Mouse (Mus musculus) MEL (cell line): Measurements from ENCODE around the gene Fgf12. TPM values are rescaled to one million over a fixed set of nuclear protein-coding genes. Genes with fewer than 3 reads are reported as not detected.

Source experiments
- DNase-seq: peaks from one replicate; pipeline ENCODE4 v3.0.0; 2011; ENCODE audit warnings: low read depth, low spot score
- H3K27ac ChIP-seq: 2 replicates; pipeline ENCODE4 v1.5.1; 2012; ENCODE audit warnings: low read depth, mild to moderate bottlenecking, control low read depth, low read length, moderate library complexity; ENCODE audit not compliant: control insufficient read depth
- H3K27me3 ChIP-seq, 2 experiments: fragments of 150-350 bp in 1 of 2; sonication (generic) in 1 of 2; 2 replicates each; pipeline ENCODE4 v1.6.1; 2012; ENCODE audit warnings: low read length in 2 of 2, mild to moderate bottlenecking in 2 of 2, improper control_type of control experiment in 1 of 2, moderate library complexity in 1 of 2; ENCODE audit not compliant: insufficient read depth in 2 of 2, control insufficient read depth in 1 of 2
- H3K36me3 ChIP-seq, 2 experiments: 2 replicates each; pipeline ENCODE4 v1.6.1; 2012 to 2014; ENCODE audit warnings: low read length in 2 of 2, improper control_type of control experiment in 1 of 2, inconsistent platforms in 1 of 2, mild to moderate bottlenecking in 1 of 2; ENCODE audit not compliant: insufficient read depth in 2 of 2, control insufficient read depth in 1 of 2
- H3K4me1 ChIP-seq, 2 experiments: fragments of 150-350 bp in 1 of 2; sonication (generic) in 1 of 2; 2 replicates each; pipeline ENCODE4 v1.6.1; 2012; ENCODE audit warnings: low read length in 2 of 2, improper control_type of control experiment in 1 of 2, mild to moderate bottlenecking in 1 of 2; ENCODE audit not compliant: insufficient read depth in 2 of 2, control insufficient read depth in 1 of 2
- H3K4me3 ChIP-seq, 2 experiments: fragments of 150-350 bp in 1 of 2; sonication (generic) in 1 of 2; 2 replicates each; pipeline ENCODE4 v1.5.1; 2012; ENCODE audit warnings: low read depth in 2 of 2, low read length in 2 of 2, mild to moderate bottlenecking in 2 of 2, moderate library complexity in 2 of 2, control low read depth in 1 of 2, improper control_type of control experiment in 1 of 2; ENCODE audit not compliant: control insufficient read depth in 1 of 2, insufficient read depth in 1 of 2
- H3K79me2 ChIP-seq: 2 replicates; pipeline ENCODE4 v1.6.1; 2012; ENCODE audit warnings: mild to moderate bottlenecking, low read length, moderate library complexity; ENCODE audit not compliant: control insufficient read depth, poor library complexity, insufficient read depth
- H3K9ac ChIP-seq: 2 replicates; pipeline ENCODE4 v1.6.1; 2012; ENCODE audit warnings: low read depth, mild to moderate bottlenecking, control low read depth, low read length, moderate library complexity; ENCODE audit not compliant: control insufficient read depth, poor library complexity, severe bottlenecking
- H3K9me3 ChIP-seq: fragments of 150-350 bp; sonication (generic); replicated peaks from 2 replicates; pipeline ENCODE4 v1.6.1; 2012; ENCODE audit warnings: mild to moderate bottlenecking, low read length, improper control_type of control experiment, moderate library complexity; ENCODE audit not compliant: insufficient read depth
- CHD2 ChIP-seq: IDR thresholded peaks from 2 replicates; pipeline ENCODE4 v1.6.1; 2011; ENCODE audit warnings: low read length, improper control_type of control experiment
- CTCF ChIP-seq, 3 experiments: IDR thresholded peaks in 2 of 3; conservative IDR thresholded peaks in 1 of 3; 2 replicates each; pipeline ENCODE4 v1.5.1; 2011 to 2012; ENCODE audit warnings: low read length in 3 of 3, low read depth in 2 of 3, mild to moderate bottlenecking in 2 of 3, improper control_type of control experiment in 1 of 3, inconsistent platforms in 1 of 3, mixed read lengths in 1 of 3, moderate library complexity in 1 of 3; ENCODE audit not compliant: control insufficient read depth in 1 of 3, insufficient read depth in 1 of 3, poor library complexity in 1 of 3, severe bottlenecking in 1 of 3
- ELF1 ChIP-seq: IDR thresholded peaks from 2 replicates; pipeline ENCODE4 v1.6.1; 2014; ENCODE audit warnings: low read depth, mild to moderate bottlenecking, inconsistent platforms, low read length, improper control_type of control experiment, moderate library complexity
- EP300 ChIP-seq, 2 experiments: IDR thresholded peaks; 2 replicates each; pipeline ENCODE4 v1.6.1; 2011; ENCODE audit warnings: improper control_type of control experiment in 2 of 2, low read length in 2 of 2, low read depth in 1 of 2, mild to moderate bottlenecking in 1 of 2
- ETS1 ChIP-seq: IDR thresholded peaks from 2 replicates; pipeline ENCODE4 v1.6.1; 2012; ENCODE audit warnings: low read depth, mild to moderate bottlenecking, inconsistent platforms, low read length, improper control_type of control experiment, moderate library complexity
- HCFC1 ChIP-seq: IDR thresholded peaks from 2 replicates; pipeline ENCODE4 v1.6.1; 2012; ENCODE audit warnings: low read depth, mild to moderate bottlenecking, inconsistent platforms, low read length, improper control_type of control experiment, moderate library complexity
- KAT2A ChIP-seq: conservative IDR thresholded peaks from 2 replicates; pipeline ENCODE4 v1.6.1; 2012; ENCODE audit warnings: low read depth, low read length, improper control_type of control experiment, inconsistent platforms
- MAFK ChIP-seq: IDR thresholded peaks from 2 replicates; pipeline ENCODE4 v1.6.1; 2011; ENCODE audit warnings: low read depth, mild to moderate bottlenecking, low read length, improper control_type of control experiment, borderline replicate concordance
- NRF1 ChIP-seq: IDR thresholded peaks from 2 replicates; pipeline ENCODE4 v1.6.1; 2014; ENCODE audit warnings: low read depth, mild to moderate bottlenecking, inconsistent platforms, low read length, improper control_type of control experiment, moderate library complexity; ENCODE audit not compliant: poor library complexity, insufficient read depth, severe bottlenecking
- POLR2AphosphoS5 ChIP-seq: IDR thresholded peaks from 2 replicates; pipeline ENCODE4 v1.6.1; 2012; ENCODE audit warnings: low read depth, borderline replicate concordance, mild to moderate bottlenecking, inconsistent platforms, low read length, moderate library complexity, mixed read lengths
- RAD21 ChIP-seq: IDR thresholded peaks from 2 replicates; pipeline ENCODE4 v1.6.1; 2011; ENCODE audit warnings: mild to moderate bottlenecking, low read depth, low read length, improper control_type of control experiment
- SMC3 ChIP-seq: IDR thresholded peaks from 2 replicates; pipeline ENCODE4 v1.6.1; 2011; ENCODE audit warnings: low read depth, low read length, improper control_type of control experiment
- TAL1 ChIP-seq: IDR thresholded peaks from 2 replicates; pipeline ENCODE4 v1.6.1; 2012; ENCODE audit warnings: mild to moderate bottlenecking, inconsistent platforms, low read length, moderate library complexity, mixed read lengths
- TBP ChIP-seq: IDR thresholded peaks from 2 replicates; pipeline ENCODE4 v1.8.0; 2011; ENCODE audit warnings: low read depth, low read length, improper control_type of control experiment
- ZC3H11A ChIP-seq: IDR thresholded peaks from 2 replicates; pipeline ENCODE4 v1.6.1; 2012; ENCODE audit warnings: low read depth, mild to moderate bottlenecking, inconsistent platforms, low read length, improper control_type of control experiment
- ZNF384 ChIP-seq: IDR thresholded peaks from 2 replicates; pipeline ENCODE4 v1.6.1; 2012; ENCODE audit warnings: low read depth, mild to moderate bottlenecking, inconsistent platforms, low read length, improper control_type of control experiment
- polyA plus RNA-seq, 2 experiments: library from polyadenylated mRNA; stranded (reverse) in 1 of 2; unstranded in 1 of 2; fragments of >175 nt in 1 of 2; fragments of >200 nt in 1 of 2; gene quantifications; 2 replicates each; pipeline versions ENCODE4 v1.2.1 to v1.2.4; 2012; ENCODE audit warnings: low replicate concordance in 2 of 2, low read depth in 1 of 2; ENCODE audit not compliant: insufficient read length in 2 of 2, insufficient read depth in 1 of 2, missing spikeins in 1 of 2
- total RNA-seq: library from RNA; depleted of rRNA; stranded (reverse); fragments of 300-350 nt; gene quantifications from 2 replicates; pipeline ENCODE4 v1.2.3, GENCODE M21; 2012

Fgf12 gene
- total and polyA plus RNA-seq, 3 experiments: not detected

DNA sequence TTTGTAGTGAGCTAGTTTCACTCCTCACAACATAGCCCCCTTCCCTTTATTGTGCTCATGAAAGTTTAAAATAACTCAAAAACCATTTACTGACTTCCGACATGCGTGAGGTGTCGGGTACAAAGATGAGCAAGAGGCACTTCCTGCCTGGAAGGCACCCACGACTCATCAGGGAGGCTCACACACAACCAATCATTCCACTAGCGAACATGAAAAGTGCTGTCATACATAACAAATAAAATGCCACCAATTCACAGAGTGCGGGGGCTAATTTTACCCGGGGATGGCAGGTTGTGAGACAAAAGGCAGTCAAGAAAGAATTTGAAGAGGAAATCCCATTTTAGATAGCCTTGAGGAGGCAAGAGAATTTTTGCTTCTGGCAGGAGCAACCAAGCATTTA lies 344.6 kb downstream of the Fgf12 start:
- Histone ChIP-seq H3K9me3 (no peaks in the 10 kb centered on the region), H3K9ac (no peak overlapping the region), H3K4me1 (no peaks in the 10 kb centered on the region), H3K27me3 (no peaks in the 10 kb centered on the region; a peak in 1 of 4 replicates), H3K79me2 (no peaks in the 10 kb centered on the region), H3K4me3 (no peak overlapping the region), H3K27ac (no peak overlapping the region), H3K36me3 (no peaks in the 10 kb centered on the region)
- DNase-seq: no peak
- TF ChIP-seq ELF1: no peak
- no peak for TF ChIP-seq RAD21
- no peak for TF ChIP-seq POLR2AphosphoS5
- no peak for TF ChIP-seq CTCF (IDR thresholded peaks at IDR 0.05 in 2 of 3, conservative IDR thresholded peaks at IDR 0.05 in 1 of 3; ENCODE audit: control insufficient read depth in 1 of 3, insufficient read depth in 1 of 3, low read depth in 2 of 3, low read length in 3 of 3, poor library complexity in 1 of 3, severe bottlenecking in 1 of 3)
- TF ChIP-seq TAL1: no peak
- no peak for TF ChIP-seq KAT2A
- no peak for TF ChIP-seq NRF1

DNA sequence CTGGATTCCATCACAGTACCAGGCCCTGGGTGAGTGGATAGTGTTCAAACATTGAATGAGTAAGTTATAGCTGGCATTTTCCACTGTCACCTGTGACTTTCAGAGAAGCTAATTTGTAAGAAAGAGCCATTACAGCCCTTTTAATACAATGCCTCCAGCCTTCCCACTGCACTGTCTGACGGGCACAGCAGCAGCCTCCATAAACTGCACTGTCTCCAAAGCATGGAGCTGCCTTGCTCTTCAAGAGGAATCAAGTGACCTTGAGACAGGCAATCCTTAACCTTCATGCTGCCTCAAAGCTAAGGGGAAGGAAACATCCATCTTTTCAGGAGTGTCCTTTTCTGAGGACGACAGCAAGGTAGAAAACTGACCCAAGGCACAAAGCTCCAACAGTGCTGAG lies 345.0 kb downstream of the Fgf12 start:
- Histone ChIP-seq H3K4me1 (no peaks in the 10 kb centered on the region), H3K9me3 (no peaks in the 10 kb centered on the region), H3K27ac (no peak overlapping the region), H3K36me3 (no peaks in the 10 kb centered on the region), H3K27me3 (no peaks in the 10 kb centered on the region; a peak in 1 of 4 replicates), H3K4me3 (no peak overlapping the region), H3K79me2 (no peaks in the 10 kb centered on the region), H3K9ac (no peak overlapping the region)
- TF ChIP-seq EP300 (IDR thresholded peaks at IDR 0.05; ENCODE audit: low read depth in 1 of 2, low read length in 2 of 2) (no peak), HCFC1 (no peak), CHD2 (no peak), ZNF384 (no peak), ETS1 (no peak), ELF1 (no peak), TBP (no peak), ZC3H11A (no peak), SMC3 (no peak), MAFK (no peak), CTCF (IDR thresholded peaks at IDR 0.05 in 2 of 3, conservative IDR thresholded peaks at IDR 0.05 in 1 of 3; ENCODE audit: control insufficient read depth in 1 of 3, insufficient read depth in 1 of 3, low read depth in 2 of 3, low read length in 3 of 3, poor library complexity in 1 of 3, severe bottlenecking in 1 of 3) (no peak)
- DNase-seq: no peak
